Mouse (Mus musculus) layer of hippocampus, postnatal 14 days (tissue): Measurements from ENCODE around the gene Dcst1. TPM values are rescaled to one million over a fixed set of nuclear protein-coding genes. Genes with fewer than 3 reads are reported as not detected.
A peak's percentile ranks its signal among the peaks of the same experiment; 100 is the strongest.

ENCODE experiments used
- DNase-seq, 2 experiments: peaks; one replicate each; pipeline ENCODE4 v3.0.0; 2021 to 2022; ENCODE audit warnings: low spot score in 2 of 2, mixed read lengths in 1 of 2
- total RNA-seq, 2 experiments: library from RNA; stranded (reverse); gene quantifications; 2 replicates each; pipeline ENCODE4 v1.2.3; 2021

Gene Dcst1
- total RNA-seq, 2 experiments from 2014 or later = 0.21 TPM; not detected in 1

- DNase-seq = no peak
These were observed 24.1 kb upstream of the Dcst1 start for GRCm38 (mm10) chr3:89388901-89389740.

GRCm38 (mm10) chr3:89388134-89388881 is 23.3 kb upstream of the Dcst1 start:
- DNase-seq = no peak

- no peak for DNase-seq
These were observed 22.6 kb upstream of the Dcst1 start for GRCm38 (mm10) chr3:89387632-89388031.

GRCm38 (mm10) chr3:89386438-89387420 is 21.7 kb upstream of the Dcst1 start:
- DNase-seq = no peak

- no peak for DNase-seq
These were observed 20.4 kb upstream of the Dcst1 start for GRCm38 (mm10) chr3:89385451-89385850.

GRCm38 (mm10) chr3:89384331-89385076 is 19.5 kb upstream of the Dcst1 start:
- DNase-seq = no peak

GRCm38 (mm10) chr3:89383651-89384255 is 18.7 kb upstream of the Dcst1 start:
- DNase-seq = no peak

- DNase-seq = no peak
These were observed 17.9 kb upstream of the Dcst1 start for GRCm38 (mm10) chr3:89382950-89383349.

GRCm38 (mm10) chr3:89382033-89382882 is 17.2 kb upstream of the Dcst1 start:
- no peak for DNase-seq

- DNase-seq = no peak
These were observed 16.2 kb upstream of the Dcst1 start for GRCm38 (mm10) chr3:89381233-89381632.

- no peak for DNase-seq
These were observed 15.7 kb upstream of the Dcst1 start for GRCm38 (mm10) chr3:89380711-89381110.

GRCm38 (mm10) chr3:89380291-89380690 is 15.2 kb upstream of the Dcst1 start:
- no peak for DNase-seq

- DNase-seq = no peak
These were observed 14.5 kb upstream of the Dcst1 start for GRCm38 (mm10) chr3:89379388-89380131.

- DNase-seq = peak; percentile 57 to 73
These were observed 13.5 kb upstream of the Dcst1 start for GRCm38 (mm10) chr3:89378394-89379067.

- no peak for DNase-seq
These were observed 12.8 kb upstream of the Dcst1 start for GRCm38 (mm10) chr3:89377831-89378230.

- no peak for DNase-seq
These were observed 8.7 kb upstream of the Dcst1 start for GRCm38 (mm10) chr3:89373581-89374231.

- no peak for DNase-seq
These were observed 2.3 kb upstream of the Dcst1 start for GRCm38 (mm10) chr3:89367338-89367737.
